Mouse (Mus musculus) liver, embryonic 14.5 days (tissue): Measurements from ENCODE around the gene Gm43518.

Source experiments
- CTCF ChIP-seq: IDR thresholded peaks from 2 replicates; pipeline ENCODE4 v1.5.1; 2016; ENCODE audit warnings: antibody characterized with exemption, low read depth, control low read depth
- EP300 ChIP-seq: IDR thresholded peaks from 2 replicates; pipeline ENCODE4 v1.6.1; 2016; ENCODE audit warnings: antibody characterized with exemption, low read depth

GRCm38 (mm10) chr5:123933556-123933955 is 6.3 kb downstream of the Gm43518 start:
- no peak for TF ChIP-seq CTCF
- TF ChIP-seq EP300, result no peak
